Mouse (Mus musculus) kidney, postnatal 14 days (tissue): ENCODE measurements at regions not wholly inside any gene's neighbourhood (a gene's known extent, or its start where the extent isn't known, plus 50 kb on each side); places are given as distances from the start of the nearest gene placed in this dataset.
"Not testable (repeated sequence)": the region's sequence is repeated elsewhere in the genome, so short reads cannot be mapped to it uniquely, and the experiment has no call there.

ENCODE experiments used
- DNase-seq: peaks from one replicate; pipeline ENCODE4 v3.0.0; 2022; ENCODE audit warnings: mixed read lengths

- no peak for DNase-seq
Measured at GRCm38 (mm10) chr4:143055371-143055770, 157.4 kb downstream of the Prdm2 start.

- no peak for DNase-seq
Measured at GRCm38 (mm10) chr4:143053029-143053428, 159.8 kb downstream of the Prdm2 start.

- DNase-seq: no peak
Measured at GRCm38 (mm10) chr4:143051205-143051604, 161.6 kb downstream of the Prdm2 start.

- DNase-seq: no peak
Measured at GRCm38 (mm10) chr4:143045245-143045644, 167.6 kb downstream of the Prdm2 start.

- no peak for DNase-seq
Measured at GRCm38 (mm10) chr4:143042806-143043205, 170.0 kb downstream of the Prdm2 start.

GRCm38 (mm10) chr4:143038626-143039025 is 174.2 kb downstream of the Prdm2 start:
- no peak for DNase-seq

GRCm38 (mm10) chr4:143036704-143037103 is 176.1 kb downstream of the Prdm2 start:
- DNase-seq: no peak

GRCm38 (mm10) chr4:143035089-143035488 is 177.7 kb downstream of the Prdm2 start:
- not testable (repeated sequence) for DNase-seq

- DNase-seq: not testable (repeated sequence)
Measured at GRCm38 (mm10) chr4:143034324-143034723, 178.5 kb downstream of the Prdm2 start.

- DNase-seq: not testable (repeated sequence)
Measured at GRCm38 (mm10) chr4:143029813-143030212, 183.0 kb downstream of the Prdm2 start.

- peak; percentile 67 for DNase-seq
Measured at GRCm38 (mm10) chr4:143027292-143027691, 185.5 kb downstream of the Prdm2 start.

- DNase-seq: peak; percentile 73
Measured at GRCm38 (mm10) chr4:143021242-143021881, 191.4 kb downstream of the Prdm2 start.

- DNase-seq: no peak
Measured at GRCm38 (mm10) chr4:143020658-143021057, 192.1 kb downstream of the Prdm2 start.

- DNase-seq: no peak
Measured at GRCm38 (mm10) chr4:143012900-143013299, 199.9 kb downstream of the Prdm2 start.

GRCm38 (mm10) chr4:143001961-143002360 is 210.8 kb downstream of the Prdm2 start:
- DNase-seq: no peak

GRCm38 (mm10) chr4:143001486-143001885 is 211.3 kb downstream of the Prdm2 start:
- no peak for DNase-seq

- DNase-seq: no peak
Measured at GRCm38 (mm10) chr4:142996406-142996805, 216.4 kb downstream of the Prdm2 start.

- no peak for DNase-seq
Measured at GRCm38 (mm10) chr4:142991401-142991800, 221.4 kb downstream of the Prdm2 start.

GRCm38 (mm10) chr4:142989175-142989574 is 223.6 kb downstream of the Prdm2 start:
- DNase-seq: no peak

- no peak for DNase-seq
Measured at GRCm38 (mm10) chr4:142983295-142983624, 229.5 kb downstream of the Prdm2 start.

GRCm38 (mm10) chr4:142982585-142983294 is 230.1 kb downstream of the Prdm2 start:
- DNase-seq: no peak

- DNase-seq: no peak
Measured at GRCm38 (mm10) chr4:142975620-142976019, 237.2 kb downstream of the Prdm2 start.

GRCm38 (mm10) chr4:142970040-142970439 is 242.8 kb downstream of the Prdm2 start:
- no peak for DNase-seq

GRCm38 (mm10) chr4:142967604-142968003 is 245.2 kb downstream of the Prdm2 start:
- DNase-seq: no peak
